Mouse (Mus musculus) testis, adult 2 months (tissue): ENCODE results near the gene 6430548M08Rik. TPM values are rescaled to one million over a fixed set of nuclear protein-coding genes. Genes with fewer than 3 reads are reported as not detected.

Experiments used
- H3K27ac ChIP-seq: fragments of 200-500 bp; 2 replicates; pipeline ENCODE4 v1.5.1; 2012; ENCODE audit warnings: low read depth, low read length; ENCODE audit not compliant: control insufficient read depth, insufficient read depth
- H3K27me3 ChIP-seq: fragments of 200-500 bp; 2 replicates; pipeline ENCODE4 v1.6.1; 2012; ENCODE audit warnings: mild to moderate bottlenecking, low read length, moderate library complexity; ENCODE audit not compliant: control insufficient read depth, insufficient read depth
- H3K36me3 ChIP-seq: fragments of 200-500 bp; 2 replicates; pipeline ENCODE4 v1.6.1; 2012; ENCODE audit warnings: mild to moderate bottlenecking, low read length; ENCODE audit not compliant: control insufficient read depth, insufficient read depth
- H3K4me1 ChIP-seq: fragments of 200-500 bp; 2 replicates; pipeline ENCODE4 v1.6.1; 2012; ENCODE audit warnings: low read length; ENCODE audit not compliant: control insufficient read depth, insufficient read depth
- H3K4me3 ChIP-seq: fragments of 200-500 bp; 2 replicates; pipeline ENCODE4 v1.5.1; 2012; ENCODE audit warnings: low read depth, mild to moderate bottlenecking, low read length, moderate library complexity, mixed read lengths; ENCODE audit not compliant: control insufficient read depth
- CTCF ChIP-seq: fragments of 200-500 bp; IDR thresholded peaks from 2 replicates; pipeline ENCODE4 v1.5.1; 2012; ENCODE audit warnings: low read depth, mild to moderate bottlenecking, inconsistent platforms, low read length, moderate library complexity; ENCODE audit not compliant: control insufficient read depth, insufficient read depth, insufficient replicate concordance
- POLR2A ChIP-seq: fragments of 200-500 bp; IDR thresholded peaks from 2 replicates; pipeline ENCODE4 v1.6.1; 2012; ENCODE audit warnings: low read depth, mild to moderate bottlenecking, inconsistent platforms, low read length, moderate library complexity; ENCODE audit not compliant: control insufficient read depth
- polyA plus RNA-seq: library from polyadenylated mRNA; depleted of rRNA; stranded (reverse); fragments of >200 nt; gene quantifications from 2 replicates; pipeline ENCODE4 v1.2.3, GENCODE M21; 2012

Gene 6430548M08Rik
- polyA plus RNA-seq, 1 experiment: 19.8 TPM

GRCm38 (mm10) chr8:120143911-120144651 lies 30.1 kb downstream of the 6430548M08Rik start:
- Histone ChIP-seq H3K4me3 (no peak overlapping the region), H3K27ac (no peak overlapping the region), H3K4me1 (no peaks in the 10 kb centered on the region), H3K27me3 (no peaks in the 10 kb centered on the region), H3K36me3 (no peaks in the 10 kb centered on the region)
- TF ChIP-seq POLR2A: no peak

- no peak for TF ChIP-seq POLR2A
- TF ChIP-seq CTCF: no peak
- Histone ChIP-seq H3K4me3 (no peak overlapping the region), H3K4me1 (no peaks in the 10 kb centered on the region), H3K36me3 (no peaks in the 10 kb centered on the region), H3K27me3 (no peaks in the 10 kb centered on the region), H3K27ac (no peak overlapping the region)
These were observed 30.8 kb downstream of the 6430548M08Rik start for GRCm38 (mm10) chr8:120144652-120145301.

GRCm38 (mm10) chr8:120146051-120146450 lies 32.1 kb downstream of the 6430548M08Rik start:
- Histone ChIP-seq H3K27ac (no peak overlapping the region), H3K4me3 (no peak overlapping the region), H3K27me3 (no peaks in the 10 kb centered on the region), H3K4me1 (no peaks in the 10 kb centered on the region), H3K36me3 (no peaks in the 10 kb centered on the region)
- no peak for TF ChIP-seq POLR2A
- no peak for TF ChIP-seq CTCF

GRCm38 (mm10) chr8:120150028-120150427 lies 36.1 kb downstream of the 6430548M08Rik start:
- no peaks in the 10 kb centered on the region for H3K36me3 ChIP-seq
- no peaks in the 10 kb centered on the region for H3K27me3 ChIP-seq
- H3K4me3 ChIP-seq: no peak overlapping the region
- TF ChIP-seq POLR2A (no peak), CTCF (no peak)
- H3K27ac ChIP-seq: no peak overlapping the region
- H3K4me1 ChIP-seq: no peaks in the 10 kb centered on the region; the same call in 1 of the 2 replicates

GRCm38 (mm10) chr8:120151151-120151550 lies 37.2 kb downstream of the 6430548M08Rik start:
- H3K27me3 ChIP-seq: no peaks in the 10 kb centered on the region
- no peaks in the 10 kb centered on the region; the same call in 1 of the 2 replicates for H3K4me1 ChIP-seq
- no peak overlapping the region for H3K27ac ChIP-seq
- no peak overlapping the region for H3K4me3 ChIP-seq
- no peaks in the 10 kb centered on the region for H3K36me3 ChIP-seq
- TF ChIP-seq CTCF (no peak), POLR2A (no peak)

- Histone ChIP-seq H3K36me3 (no peaks in the 10 kb centered on the region), H3K4me1 (no peaks in the 10 kb centered on the region; the same call in 1 of the 2 replicates), H3K4me3 (peak overlapping the region; percentile 54; the same call in 1 of the 2 replicates), H3K27me3 (no peaks in the 10 kb centered on the region), H3K27ac (no peak overlapping the region)
- no peak for TF ChIP-seq POLR2A
- no peak for TF ChIP-seq CTCF
These were observed 38.7 kb downstream of the 6430548M08Rik start for GRCm38 (mm10) chr8:120152636-120153035.

GRCm38 (mm10) chr8:120160366-120160765 lies 46.4 kb downstream of the 6430548M08Rik start:
- Histone ChIP-seq H3K27me3 (no peaks in the 10 kb centered on the region), H3K4me1 (no peaks in the 10 kb centered on the region), H3K36me3 (no peaks in the 10 kb centered on the region), H3K27ac (no peak overlapping the region), H3K4me3 (no peak overlapping the region)
- no peak for TF ChIP-seq CTCF
- no peak for TF ChIP-seq POLR2A
